ENCODE assay signal across 8 mouse cellular contexts in the genomic region with DNA sequence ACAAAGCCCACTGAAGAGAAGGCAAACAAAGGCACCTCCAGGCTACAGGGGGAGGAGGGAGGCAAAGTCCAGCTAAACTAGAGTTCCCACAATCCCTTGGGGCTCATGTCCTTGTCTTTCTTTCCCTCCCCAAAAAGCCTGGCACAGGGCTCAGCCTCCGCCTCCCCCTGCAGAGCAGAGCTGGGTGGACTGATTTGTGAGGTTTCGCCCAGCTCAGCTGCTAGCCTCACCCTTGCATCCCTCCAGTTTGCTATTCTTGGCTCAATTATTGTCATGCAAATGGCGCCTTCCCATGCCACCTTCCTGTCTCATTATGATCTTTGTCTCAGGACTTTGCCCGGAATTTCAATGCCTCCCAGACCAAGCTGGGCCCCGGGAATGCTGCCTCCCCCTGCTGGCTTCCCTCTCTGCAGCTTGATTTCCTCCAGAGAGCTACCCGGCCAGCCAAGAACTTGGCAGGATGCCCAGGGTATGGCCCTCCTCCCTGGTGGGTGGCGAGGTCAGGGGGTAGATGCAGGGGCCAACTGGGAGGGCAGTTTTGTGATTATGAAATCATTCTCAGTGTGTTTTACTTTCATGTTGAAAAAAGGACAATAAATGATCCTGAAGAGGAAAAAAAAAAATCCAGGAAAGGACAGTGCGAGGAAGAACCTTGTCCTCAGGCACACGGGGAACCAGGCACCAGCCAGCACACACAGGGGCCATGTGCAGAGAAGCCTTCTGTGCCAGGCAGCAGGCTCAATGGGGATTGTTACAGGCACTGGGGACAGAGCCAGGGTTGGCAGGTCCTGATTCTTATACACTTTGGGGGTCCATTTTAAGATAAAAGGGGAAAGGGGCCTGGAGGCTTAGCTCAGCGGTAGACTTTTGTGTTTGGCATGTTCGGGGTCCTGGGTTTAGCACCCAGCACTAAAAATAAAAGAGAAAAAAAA. TPM values are rescaled to one million over a fixed set of nuclear protein-coding genes. Genes with fewer than 3 reads are reported as not detected.
DNase-seq lines count a peak whose midpoint lies in the region; ATAC-seq and TF ChIP-seq lines count a peak whose summit lies in the region.

Gene Pipox (minus strand): TSS at position 310 of the 932 bp plus-strand sequence.

- TF ChIP-seq POLR2A in MEL (IDR thresholded peaks at IDR 0.05; ENCODE audit: control insufficient read depth in 1 of 2, insufficient read depth in 1 of 2, low read depth in 1 of 2, low read length in 2 of 2, poor library complexity in 1 of 2): no peak

- H3K4me1 ChIP-seq in MEL (ENCODE audit: control insufficient read depth in 1 of 2, insufficient read depth in 2 of 2, low read length in 2 of 2): no peaks in the 10 kb centered on the region
- peaks cover 0 to 5% of the 10 kb centered on the region in 2 experiments; a peak in 2 of 4 replicates for H3K4me1 ChIP-seq in liver, embryonic 14.5 days (replicated peaks; ENCODE audit: control insufficient read depth in 2 of 2, insufficient read depth in 2 of 2, low read length in 1 of 2)
- peaks cover 48% of the 10 kb centered on the region for H3K4me1 ChIP-seq in neural tube, embryonic 14.5 days (ENCODE audit: control insufficient read depth, insufficient read depth, low read length)

- no peak within 1 kb of the TSS for H3K4me3 ChIP-seq in MEL (ENCODE audit: control insufficient read depth in 1 of 2, insufficient read depth in 1 of 2, low read depth in 2 of 2, low read length in 2 of 2)
- H3K4me3 ChIP-seq in liver, embryonic 14.5 days (ENCODE audit: insufficient read depth in 1 of 2, low read depth in 2 of 2, low read length in 2 of 2): peak within 1 kb of the TSS; percentile 21 to 24
- H3K4me3 ChIP-seq in neural tube, embryonic 14.5 days (ENCODE audit: low read depth, low read length): no peak within 1 kb of the TSS

- TF ChIP-seq CTCF in MEL (IDR thresholded peaks at IDR 0.05 in 2 of 3, conservative IDR thresholded peaks at IDR 0.05 in 1 of 3; ENCODE audit: control insufficient read depth in 1 of 3, insufficient read depth in 1 of 3, low read depth in 2 of 3, low read length in 3 of 3, poor library complexity in 1 of 3, severe bottlenecking in 1 of 3): peak in 1 of 3 experiments; percentile 12; a peak in 1 of 6 replicates
- TF ChIP-seq CTCF in liver, embryonic 14.5 days (IDR thresholded peaks at IDR 0.05; ENCODE audit: low read depth): peak; percentile 48

- no peak within 1 kb of the TSS for H3K27ac ChIP-seq in MEL (ENCODE audit: control insufficient read depth, low read depth, low read length)
- no peak within 1 kb of the TSS for H3K27ac ChIP-seq in liver, embryonic 14.5 days
- H3K27ac ChIP-seq in neural tube, embryonic 14.5 days (ENCODE audit: low read depth, low read length): peak within 1 kb of the TSS; percentile 87

- TF ChIP-seq RAD21 in MEL (IDR thresholded peaks at IDR 0.05; ENCODE audit: low read depth, low read length): no peak

- H3K27me3 ChIP-seq in MEL (ENCODE audit: control insufficient read depth in 1 of 2, insufficient read depth in 2 of 2, low read length in 2 of 2): peaks cover 25 to 28% of the 10 kb centered on the region in 2 experiments
- H3K27me3 ChIP-seq in liver, embryonic 14.5 days (ENCODE audit: control insufficient read depth, insufficient read depth, low read length): peaks cover 18% of the 10 kb centered on the region
- H3K27me3 ChIP-seq in neural tube, embryonic 14.5 days (ENCODE audit: control insufficient read depth, insufficient read depth, low read length): no peaks in the 10 kb centered on the region; the same call in 1 of the 2 replicates

- no peak for TF ChIP-seq EP300 in MEL (IDR thresholded peaks at IDR 0.05; ENCODE audit: low read depth in 1 of 2, low read length in 2 of 2)
- TF ChIP-seq EP300 in liver, embryonic 14.5 days (IDR thresholded peaks at IDR 0.05; ENCODE audit: low read depth): no peak

- H3K36me3 ChIP-seq in MEL (ENCODE audit: control insufficient read depth in 1 of 2, insufficient read depth in 2 of 2, low read length in 2 of 2): no peaks in the 10 kb centered on the region
- no peaks in the 10 kb centered on the region for H3K36me3 ChIP-seq in liver, embryonic 14.5 days (replicated peaks; ENCODE audit: control insufficient read depth, insufficient read depth, low read depth)
- H3K36me3 ChIP-seq in neural tube, embryonic 14.5 days (ENCODE audit: control insufficient read depth, insufficient read depth, low read length): no peaks in the 10 kb centered on the region

- WGBS in liver, embryonic 14.5 days (ENCODE audit: insufficient replicate concordance): 26% methylated on average over 11 of the region's 11 CpGs
- WGBS in neural tube, embryonic 14.5 days: 6% methylated on average over 11 of the region's 11 CpGs

- DNase-seq in MEL (ENCODE audit: low read depth, low spot score): peak; percentile 15
- peak; percentile 89 for DNase-seq in cerebellum, adult 8-10 months
- peak; percentile 63 for DNase-seq in forelimb bud, embryonic 11.5 days (ENCODE audit: low read depth, low spot score)
- DNase-seq in heart, postnatal 14 days: peak; percentile 76 to 85
- peak; percentile 90 to 95 for DNase-seq in kidney, postnatal 4 days
- DNase-seq in liver, embryonic 14.5 days (ENCODE audit: low read depth in 3 of 3, low spot score in 3 of 3): peak; percentile 23 to 31 (median 24)
- DNase-seq in urinary bladder, postnatal 25 days (ENCODE audit: low spot score): peak; percentile 59

- intact Hi-C loops in heart, postnatal 14 days (cut with DNase I): no loop called here

- peak; percentile 74 for ATAC-seq in liver, embryonic 14.5 days (ENCODE audit: insufficient read depth)
- peak; percentile 82 for ATAC-seq in neural tube, embryonic 14.5 days (ENCODE audit: low read depth)

- no peaks in the 10 kb centered on the region for H3K9me3 ChIP-seq in MEL (replicated peaks; ENCODE audit: insufficient read depth, low read length)
- H3K9me3 ChIP-seq in liver, embryonic 14.5 days (ENCODE audit: control insufficient read depth, low read length): no peaks in the 10 kb centered on the region
- no peaks in the 10 kb centered on the region for H3K9me3 ChIP-seq in neural tube, embryonic 14.5 days (ENCODE audit: control insufficient read depth, low read length)

- H3K79me2 ChIP-seq in MEL (ENCODE audit: control insufficient read depth, insufficient read depth, low read length, poor library complexity): no peaks in the 10 kb centered on the region

- peak within 1 kb of the TSS; percentile 41 for H3K4me2 ChIP-seq in liver, embryonic 14.5 days (ENCODE audit: low read depth)
- H3K4me2 ChIP-seq in neural tube, embryonic 14.5 days (ENCODE audit: low read depth, low read length): peak within 1 kb of the TSS; percentile 6; the same call in 1 of the 2 replicates

- H3K9ac ChIP-seq in MEL (ENCODE audit: control insufficient read depth, low read depth, low read length, poor library complexity, severe bottlenecking): no peak within 1 kb of the TSS
- H3K9ac ChIP-seq in liver, embryonic 14.5 days (replicated peaks): no peak within 1 kb of the TSS
- H3K9ac ChIP-seq in neural tube, embryonic 14.5 days (replicated peaks; ENCODE audit: low read depth, low read length): no peak within 1 kb of the TSS

TF ChIP-seq in MEL, 35 proteins besides CTCF, POLR2A, EP300 and RAD21:
- no peak for TF ChIP-seq TBP (IDR thresholded peaks at IDR 0.05; ENCODE audit: low read depth, low read length)
- TF ChIP-seq ETS1 (IDR thresholded peaks at IDR 0.05; ENCODE audit: low read depth, low read length): no peak
- TF ChIP-seq CHD1 (IDR thresholded peaks at IDR 0.05; ENCODE audit: low read depth, low read length): no peak
- no peak for TF ChIP-seq MEF2A (IDR thresholded peaks at IDR 0.05; ENCODE audit: extremely low read depth, insufficient replicate concordance, low read depth, low read length, poor library complexity, severe bottlenecking)
- TF ChIP-seq TCF12 (IDR thresholded peaks at IDR 0.05; ENCODE audit: low read depth, low read length): no peak
- TF ChIP-seq MAX (IDR thresholded peaks at IDR 0.05; ENCODE audit: low read length): no peak
- no peak for TF ChIP-seq TAL1 (IDR thresholded peaks at IDR 0.05; ENCODE audit: low read length)
- TF ChIP-seq HCFC1 (IDR thresholded peaks at IDR 0.05; ENCODE audit: low read depth, low read length): no peak
- TF ChIP-seq SMC3 (IDR thresholded peaks at IDR 0.05; ENCODE audit: low read depth, low read length): no peak
- TF ChIP-seq POLR2AphosphoS5 (IDR thresholded peaks at IDR 0.05; ENCODE audit: borderline replicate concordance, low read depth, low read length): no peak
- no peak for TF ChIP-seq MXI1 (IDR thresholded peaks at IDR 0.05; ENCODE audit: low read depth, low read length)
- TF ChIP-seq USF2 (IDR thresholded peaks at IDR 0.05; ENCODE audit: borderline replicate concordance in 1 of 2, insufficient read depth in 1 of 2, low read depth in 1 of 2, low read length in 2 of 2): no peak
- TF ChIP-seq ZNF384 (IDR thresholded peaks at IDR 0.05; ENCODE audit: low read depth, low read length): no peak
- TF ChIP-seq ZMIZ1 (IDR thresholded peaks at IDR 0.05; ENCODE audit: low read depth, low read length): no peak
- TF ChIP-seq USF1 (IDR thresholded peaks at IDR 0.05; ENCODE audit: low read depth, low read length): no peak
TF ChIP-seq in MEL: peak in this region for 0.

RNA-seq across cellular contexts. Expression of gene Pipox, which starts in this region (rescaled TPM):
- not detected in 2 replicates for total RNA-seq in MEL (2012; rRNA removed)
- not detected for polyA plus RNA-seq in MEL (2012; ENCODE audit: insufficient read depth in 1 of 2, insufficient read length in 2 of 2, low read depth in 1 of 2, low replicate concordance in 2 of 2, missing spikeins in 1 of 2)
- total RNA-seq in heart, postnatal 14 days (2021): 1 to 10 TPM in 1 of 2 experiments, under 1 TPM in 1; 0.98 to 1.1 TPM
- 15.4 and 15.6 TPM in 2 replicates for polyA plus RNA-seq in liver, embryonic 14.5 days (2012; rRNA removed)
- 14.1 and 15.6 TPM in 2 replicates for polyA plus RNA-seq in liver, embryonic 14.5 days (2014; fragmentation: Nextera tagmentation; extraction: Ambion mirVana)
- polyA plus RNA-seq in neural tube, embryonic 14.5 days (2014; fragmentation: Nextera tagmentation; extraction: Ambion mirVana): 4.6 and 6.7 TPM in 2 replicates

Comparison
In these comparisons a context has a peak if more than half of its experiments do, and no peak if none do; other contexts are left out.
1. Peak in DNase-seq in MEL; RNA of the gene not detected or under 1 TPM.
2. DNase-seq: peak in every context shown above with its lines; median percentile 92 in kidney, postnatal 4 days; 89 in cerebellum, adult 8-10 months; 80 in heart, postnatal 14 days; 63 in forelimb bud, embryonic 11.5 days; 59 in urinary bladder, postnatal 25 days; 24 in liver, embryonic 14.5 days; 15 in MEL.
3. H3K4me3 ChIP-seq: peak in liver, embryonic 14.5 days (2 of 2); none in MEL (0 of 2) and neural tube, embryonic 14.5 days (single experiment).